Mouse (Mus musculus): Measurements from ENCODE around the gene Gpr139. TPM values are rescaled to one million over a fixed set of nuclear protein-coding genes. Genes with fewer than 3 reads are reported as not detected.

The Gpr139 gene
- total RNA-seq (2022) = not detected

GRCm38 (mm10) chr7:119184341-119185143 is at the start of gene Gpr139:
Gpr139 (minus strand) TSS chr7:119184603.
- no peak for DNase-seq (ENCODE audit: low spot score in 2 of 2)

GRCm38 (mm10) chr7:119230971-119231370 is 46.6 kb upstream of the Gpr139 start:
- DNase-seq (ENCODE audit: low spot score in 2 of 2) = no peak

GRCm38 (mm10) chr7:119222706-119223105 is 38.3 kb upstream of the Gpr139 start:
- no peak for DNase-seq (ENCODE audit: low spot score in 2 of 2)

- DNase-seq (ENCODE audit: low spot score in 2 of 2) = no peak
Observed at GRCm38 (mm10) chr7:119219121-119219520, 34.7 kb upstream of the Gpr139 start.

GRCm38 (mm10) chr7:119207251-119207650 is 22.8 kb upstream of the Gpr139 start:
- no peak for DNase-seq (ENCODE audit: low spot score in 2 of 2)

GRCm38 (mm10) chr7:119186374-119186773 is 2.0 kb upstream of the Gpr139 start:
- DNase-seq (ENCODE audit: low spot score in 2 of 2) = no peak

GRCm38 (mm10) chr7:119185181-119185940 is 958 bp upstream of the Gpr139 start:
- DNase-seq (ENCODE audit: low spot score in 2 of 2) = no peak

GRCm38 (mm10) chr7:119181053-119181452 is 3.4 kb downstream of the Gpr139 start:
- DNase-seq (ENCODE audit: low spot score in 2 of 2) = no peak

- no peak for DNase-seq (ENCODE audit: low spot score in 2 of 2)
Observed at GRCm38 (mm10) chr7:119160015-119160414, 24.4 kb downstream of the Gpr139 start.

GRCm38 (mm10) chr7:119111771-119112170 is 72.6 kb downstream of the Gpr139 start:
- DNase-seq (ENCODE audit: low spot score in 2 of 2) = no peak

- no peak for DNase-seq (ENCODE audit: low spot score in 2 of 2)
Observed at GRCm38 (mm10) chr7:119105878-119106277, 78.5 kb downstream of the Gpr139 start.

- DNase-seq (ENCODE audit: low spot score in 2 of 2) = no peak
Observed at GRCm38 (mm10) chr7:119096583-119096982, 87.8 kb downstream of the Gpr139 start.

Other genes with a start within 250 kb of the Gpr139 start
- 10 to 100 TPM; 13.9 to 24.2 (median 19.7) TPM for gene Gprc5b, start 189.4 kb downstream of the Gpr139 start, total RNA-seq (2022)

Measured in gastrocnemius, adult 8-10 months (tissue).